Mouse (Mus musculus) spleen, adult 2 months (tissue): ENCODE results near the gene Olfr95. TPM values are rescaled to one million over a fixed set of nuclear protein-coding genes. Genes with fewer than 3 reads are reported as not detected.
A peak's percentile ranks its signal among the peaks of the same experiment; 100 is the strongest.

Experiments
- DNase-seq, 2 experiments: peaks; one replicate each; pipeline versions ENCODE4 v3.0.0 to v3.0.0-alpha.2; 2012 to 2021; ENCODE audit warnings: low spot score in 2 of 2, low read depth in 1 of 2
- H3K27ac ChIP-seq: fragments of 200-500 bp; 2 replicates; pipeline ENCODE4 v1.5.1; 2012; ENCODE audit warnings: low read length, inconsistent platforms; ENCODE audit not compliant: insufficient read depth
- H3K27me3 ChIP-seq: fragments of 200-500 bp; 2 replicates; pipeline ENCODE4 v1.6.1; 2012; ENCODE audit warnings: mild to moderate bottlenecking, moderate library complexity, low read length, inconsistent platforms; ENCODE audit not compliant: control insufficient read depth, insufficient read depth
- H3K36me3 ChIP-seq: fragments of 200-500 bp; 2 replicates; pipeline ENCODE4 v1.6.1; 2012; ENCODE audit warnings: mild to moderate bottlenecking, low read length, inconsistent platforms; ENCODE audit not compliant: control insufficient read depth, insufficient read depth
- H3K4me1 ChIP-seq: fragments of 200-500 bp; 2 replicates; pipeline ENCODE4 v1.6.1; 2011; ENCODE audit warnings: inconsistent platforms; ENCODE audit not compliant: control insufficient read depth, insufficient read depth, insufficient read length
- H3K4me3 ChIP-seq: fragments of 200-500 bp; 2 replicates; pipeline ENCODE4 v1.5.1; 2011; ENCODE audit warnings: mild to moderate bottlenecking, inconsistent platforms; ENCODE audit not compliant: insufficient read depth, insufficient read length; ENCODE audit errors: extremely low read depth
- CTCF ChIP-seq: fragments of 200-500 bp; IDR thresholded peaks from 2 replicates; pipeline ENCODE4 v1.5.1; 2011; ENCODE audit warnings: mild to moderate bottlenecking, inconsistent platforms; ENCODE audit not compliant: insufficient read depth, insufficient read length, insufficient replicate concordance; ENCODE audit errors: extremely low read depth
- POLR2A ChIP-seq: fragments of 200-500 bp; IDR thresholded peaks from 2 replicates; pipeline ENCODE4 v1.6.1; 2011; ENCODE audit warnings: low read depth, low read length, inconsistent platforms
- WGBS: fragments of 180-500 bp; shearing (Covaris S2); methylation state at CpG from one replicate; pipeline ENCODE4 v1.1.7; 2018; 5-methylcytosine and 5-hydroxymethylcytosine counted together
- polyA plus RNA-seq: library from polyadenylated mRNA; depleted of rRNA; stranded (reverse); fragments of >200 nt; gene quantifications from 2 replicates; pipeline ENCODE4 v1.2.3, GENCODE M21; 2012; rRNA removed

Gene Olfr95
- polyA plus RNA-seq, 1 experiment: not detected

DNA sequence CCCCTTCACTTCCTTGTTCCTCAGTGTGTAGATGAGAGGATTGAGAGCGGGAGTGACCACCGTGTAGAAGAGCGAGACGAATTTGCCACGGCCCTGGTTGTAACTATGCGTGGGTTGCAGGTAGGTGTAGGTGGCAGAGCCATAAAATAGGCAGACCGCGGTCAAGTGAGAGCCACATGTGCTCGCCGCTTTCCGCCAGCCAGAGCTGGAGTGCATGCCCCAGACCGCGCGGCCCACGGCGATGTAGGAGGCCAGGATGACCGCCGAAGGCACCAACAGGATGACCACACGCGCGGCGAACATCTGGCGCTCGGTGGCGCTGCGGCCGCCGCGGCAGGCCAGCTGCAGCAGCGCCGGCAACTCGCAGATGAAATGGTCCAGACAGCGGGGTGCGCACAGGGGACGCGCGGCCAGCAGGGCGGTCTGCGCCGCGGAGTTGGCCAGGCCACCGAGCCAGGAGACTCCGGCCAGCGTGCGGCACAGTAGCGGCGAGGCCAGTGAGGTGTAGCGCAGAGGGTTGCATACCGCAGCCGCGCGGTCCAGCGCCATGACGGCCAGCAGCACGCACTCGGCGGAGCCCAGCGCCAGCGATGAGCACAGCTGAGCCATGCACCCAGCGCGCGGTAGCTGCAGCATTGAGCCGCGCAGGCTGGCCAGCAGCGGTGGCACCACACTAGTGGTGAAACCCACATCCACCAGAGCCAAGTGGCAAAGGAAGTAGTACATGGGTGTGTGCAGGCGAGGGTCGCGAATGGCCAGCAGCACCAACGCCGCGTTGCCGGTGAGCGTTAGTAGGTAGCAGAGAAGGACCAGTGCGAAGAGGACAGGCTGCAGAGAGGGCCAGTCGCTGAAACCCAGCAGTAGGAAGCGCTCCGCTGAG, 15.8 kb downstream of the Olfr95 start:
- H3K36me3 ChIP-seq: no peaks in the 10 kb centered on the region
- WGBS: 4% methylated on average over 77 of the region's 77 CpGs
- no peak for TF ChIP-seq POLR2A
- TF ChIP-seq CTCF: no peak
- DNase-seq: no peak
- H3K27me3 ChIP-seq: peaks cover 4% of the 10 kb centered on the region
- no peaks in the 10 kb centered on the region for H3K4me1 ChIP-seq
- peak overlapping the region; percentile 15; the same call in 1 of the 2 replicates for H3K4me3 ChIP-seq
- H3K27ac ChIP-seq: no peak overlapping the region

DNA sequence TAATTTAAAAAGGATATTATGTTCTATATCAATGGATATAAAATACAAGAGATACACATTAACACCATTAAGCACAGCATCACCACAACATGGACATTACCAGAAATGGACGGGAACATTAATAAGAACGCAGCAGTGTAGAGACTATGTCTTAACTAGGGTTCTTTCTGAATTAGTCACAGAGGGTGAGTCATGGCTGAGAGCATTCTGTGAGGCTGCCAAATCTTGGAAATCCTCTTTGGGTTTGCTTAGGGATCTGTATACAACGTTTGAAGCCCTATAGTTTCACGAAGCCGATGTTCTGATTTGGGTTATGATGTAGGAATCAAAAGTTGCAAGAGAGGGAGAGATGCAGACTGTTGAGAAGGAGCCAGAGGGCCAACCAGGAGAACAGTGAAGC, 18.1 kb downstream of the Olfr95 start:
- DNase-seq: no peak
- Histone ChIP-seq H3K4me1 (no peaks in the 10 kb centered on the region), H3K27ac (no peak overlapping the region), H3K36me3 (no peaks in the 10 kb centered on the region), H3K4me3 (no peak overlapping the region), H3K27me3 (peaks cover 4% of the 10 kb centered on the region)
- no peak for TF ChIP-seq POLR2A
- no peak for TF ChIP-seq CTCF
- WGBS: 87% methylated on average over 5 of the region's 5 CpGs

GRCm38 (mm10) chr17:37193656-37194055, 19.3 kb downstream of the Olfr95 start, which contains the start of gene Ubd:
Gene Ubd, plus strand, starts transcription at chr17:37193892.
- no peak for TF ChIP-seq CTCF
- no peak for TF ChIP-seq POLR2A
- no peak for DNase-seq
- H3K4me1 ChIP-seq: no peaks in the 10 kb centered on the region
- no peak within 1 kb of the TSS for H3K27ac ChIP-seq
- H3K36me3 ChIP-seq: no peaks in the 10 kb centered on the region
- 85% methylated on average over 2 of the region's 2 CpGs for WGBS
- no peak within 1 kb of the TSS for H3K4me3 ChIP-seq
- H3K27me3 ChIP-seq: peaks cover 4% of the 10 kb centered on the region

GRCm38 (mm10) chr17:37193032-37193431, 19.9 kb downstream of the Olfr95 start:
- Histone ChIP-seq H3K27ac (no peak overlapping the region), H3K4me1 (no peaks in the 10 kb centered on the region)
- TF ChIP-seq CTCF (no peak), POLR2A (no peak)

GRCm38 (mm10) chr17:37190711-37191110, 22.2 kb downstream of the Olfr95 start:
- H3K27me3 ChIP-seq: no peaks in the 10 kb centered on the region
- H3K4me3 ChIP-seq: no peak overlapping the region
- no peaks in the 10 kb centered on the region for H3K36me3 ChIP-seq
- DNase-seq: no peak
- no peaks in the 10 kb centered on the region for H3K4me1 ChIP-seq
- no peak overlapping the region for H3K27ac ChIP-seq
- TF ChIP-seq POLR2A: no peak
- WGBS: 77% methylated on average over 2 of the region's 2 CpGs

More at GRCm38 (mm10) chr17:37193032-37193431, 19.9 kb downstream of the Olfr95 start:
- Histone ChIP-seq H3K4me3 (no peak overlapping the region), H3K27me3 (peaks cover 4% of the 10 kb centered on the region), H3K36me3 (no peaks in the 10 kb centered on the region)
- no peak for DNase-seq

DNA sequence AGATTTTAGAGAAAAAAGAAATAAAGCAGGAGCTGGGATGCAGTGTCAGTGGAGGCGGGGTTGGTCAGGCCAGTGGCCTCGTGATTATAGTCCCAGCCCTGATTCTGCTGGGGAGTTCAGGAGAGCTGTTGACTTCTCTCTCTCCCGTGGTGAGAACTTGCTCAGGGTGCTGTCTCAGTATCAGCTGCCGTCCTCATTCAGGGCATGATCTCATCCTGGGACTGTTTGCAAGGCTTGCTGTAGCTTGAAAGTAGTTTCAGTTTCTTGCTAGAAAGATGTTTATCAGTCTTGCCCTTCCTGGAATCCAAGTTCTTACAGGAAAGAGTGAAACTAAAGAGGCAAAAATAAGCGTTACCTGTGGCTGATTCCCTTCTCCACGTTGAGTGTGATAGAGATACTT, 27.4 kb downstream of the Olfr95 start:
- 24% methylated on average over 6 of the region's 6 CpGs for WGBS
- Histone ChIP-seq H3K36me3 (no peaks in the 10 kb centered on the region), H3K4me1 (no peaks in the 10 kb centered on the region), H3K27ac (no peak overlapping the region), H3K27me3 (no peaks in the 10 kb centered on the region), H3K4me3 (no peak overlapping the region)
- DNase-seq: no peak
- no peak for TF ChIP-seq CTCF
- TF ChIP-seq POLR2A: no peak

DNA sequence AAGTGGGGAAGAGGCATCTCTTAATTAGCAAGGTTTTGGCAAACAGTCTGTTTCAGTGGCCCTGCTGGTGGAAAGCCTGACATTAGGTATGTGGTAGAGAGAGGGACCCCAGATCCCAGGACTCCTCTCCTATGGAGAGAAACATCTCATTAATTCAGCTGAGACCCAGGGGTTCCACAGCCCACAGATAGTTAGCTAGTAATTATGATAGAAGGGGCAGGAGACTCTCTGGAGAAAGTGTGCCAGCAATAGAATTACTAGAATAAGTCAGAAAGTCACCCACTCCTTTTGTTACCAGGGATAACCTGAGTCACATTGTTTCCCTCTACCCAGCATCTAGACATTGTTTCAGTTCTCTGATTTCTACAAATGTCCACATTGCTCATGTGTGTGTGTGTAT, 51.5 kb downstream of the Olfr95 start, which contains the start of gene Olfr93:
TSS of gene Olfr93 (minus strand) at position 101 of the 400 bp plus-strand sequence.
- H3K27ac ChIP-seq: no peak within 1 kb of the TSS
- no peaks in the 10 kb centered on the region for H3K4me1 ChIP-seq
- no peak within 1 kb of the TSS for H3K4me3 ChIP-seq
- H3K27me3 ChIP-seq: no peaks in the 10 kb centered on the region
- no peaks in the 10 kb centered on the region for H3K36me3 ChIP-seq
- TF ChIP-seq CTCF: no peak
- no peak for TF ChIP-seq POLR2A
- DNase-seq: no peak

Other genes with a start within 250 kb of the Olfr95 start
- not detected in 2 replicates for gene 2410137M14Rik, start 231.9 kb downstream of the Olfr95 start, polyA plus RNA-seq
- 0.28 and 0.48 TPM in 2 replicates for gene H2-M5, start 223.6 kb downstream of the Olfr95 start, polyA plus RNA-seq
- 0.62 and 0.75 TPM in 2 replicates for gene Zfp57, start 212.0 kb downstream of the Olfr95 start, polyA plus RNA-seq
- gene Mog, start 189.7 kb downstream of the Olfr95 start, polyA plus RNA-seq: not detected in 2 replicates
- 28.7 and 29.7 TPM in 2 replicates for gene Gabbr1, start 167.2 kb downstream of the Olfr95 start, polyA plus RNA-seq
- gene Olfr90, start 124.6 kb downstream of the Olfr95 start, polyA plus RNA-seq: 0.14 TPM in 1 of 2 replicates, not detected in the other
- gene Olfr91, start 114.8 kb downstream of the Olfr95 start, polyA plus RNA-seq: not detected in 2 replicates
- gene Olfr92, start 93.0 kb downstream of the Olfr95 start, polyA plus RNA-seq: not detected in 2 replicates
- not detected in 2 replicates for gene Olfr93, start 51.6 kb downstream of the Olfr95 start, polyA plus RNA-seq
- 1.1 and 1.5 TPM in 2 replicates for gene Ubd, start 19.2 kb downstream of the Olfr95 start, polyA plus RNA-seq
- not detected in 2 replicates for gene Olfr94, start 12.1 kb downstream of the Olfr95 start, polyA plus RNA-seq
- gene Olfr96, start 7.0 kb upstream of the Olfr95 start, polyA plus RNA-seq: not detected in 2 replicates
- gene Olfr97, start 24.2 kb upstream of the Olfr95 start, polyA plus RNA-seq: not detected in 2 replicates
- not detected in 2 replicates for gene Olfr98, start 50.6 kb upstream of the Olfr95 start, polyA plus RNA-seq
- gene H2-M3, start 57.1 kb upstream of the Olfr95 start, polyA plus RNA-seq: 27.0 and 27.4 TPM in 2 replicates
- not detected in 2 replicates for gene Olfr99, start 70.3 kb upstream of the Olfr95 start, polyA plus RNA-seq
- not detected in 2 replicates for gene Olfr101, start 91.2 kb upstream of the Olfr95 start, polyA plus RNA-seq
- gene Olfr102, start 103.9 kb upstream of the Olfr95 start, polyA plus RNA-seq: not detected in 2 replicates
- not detected in 2 replicates for gene Olfr103, start 126.6 kb upstream of the Olfr95 start, polyA plus RNA-seq
- not detected in 2 replicates for gene Olfr104-ps, start 146.5 kb upstream of the Olfr95 start, polyA plus RNA-seq
- not detected in 2 replicates for gene Olfr105-ps, start 165.9 kb upstream of the Olfr95 start, polyA plus RNA-seq
- not detected in 2 replicates for gene Olfr106-ps, start 177.3 kb upstream of the Olfr95 start, polyA plus RNA-seq
- not detected in 2 replicates for gene Olfr107, start 186.1 kb upstream of the Olfr95 start, polyA plus RNA-seq
- not detected in 2 replicates for gene Olfr108, start 232.4 kb upstream of the Olfr95 start, polyA plus RNA-seq
- not detected in 2 replicates for gene Olfr109, start 245.8 kb upstream of the Olfr95 start, polyA plus RNA-seq